Mouse (Mus musculus): Measurements from ENCODE around the gene Ar.

Gene Ar

GRCm38 (mm10) chrX:98148531-98149342, at the start of gene Ar:
TSS of gene Ar (plus strand) at chrX:98148769.
- in situ Hi-C loops (cut with MboI, MseI), result no loop called here

- in situ Hi-C loops (cut with MboI, MseI), result no loop called here
Observed at GRCm38 (mm10) chrX:98149724-98150392, 1.3 kb downstream of the Ar start.

GRCm38 (mm10) chrX:98150393-98151119, 2.0 kb downstream of the Ar start:
- in situ Hi-C loops (cut with MboI, MseI), result no loop called here

GRCm38 (mm10) chrX:98189759-98190158, 41.2 kb downstream of the Ar start:
- in situ Hi-C loops (cut with MboI, MseI), result no loop called here

- in situ Hi-C loops (cut with MboI, MseI), result no loop called here
Observed at GRCm38 (mm10) chrX:98205766-98206165, 57.2 kb downstream of the Ar start.

GRCm38 (mm10) chrX:98207166-98207565, 58.6 kb downstream of the Ar start:
- in situ Hi-C loops (cut with MboI, MseI), result no loop called here

GRCm38 (mm10) chrX:98216103-98216502, 67.5 kb downstream of the Ar start:
- in situ Hi-C loops (cut with MboI, MseI), result no loop called here

GRCm38 (mm10) chrX:98239011-98239410, 90.4 kb downstream of the Ar start:
- in situ Hi-C loops (cut with MboI, MseI), result no loop called here

GRCm38 (mm10) chrX:98245108-98245507, 96.5 kb downstream of the Ar start:
- in situ Hi-C loops (cut with MboI, MseI), result no loop called here

- in situ Hi-C loops (cut with MboI, MseI), result no loop called here
Observed at GRCm38 (mm10) chrX:98248363-98248762, 99.8 kb downstream of the Ar start.

- in situ Hi-C loops (cut with MboI, MseI), result no loop called here
Observed at GRCm38 (mm10) chrX:98259620-98260019, 111.1 kb downstream of the Ar start.

GRCm38 (mm10) chrX:98265755-98266154, 117.2 kb downstream of the Ar start:
- in situ Hi-C loops (cut with MboI, MseI), result no loop called here

- in situ Hi-C loops (cut with MboI, MseI), result no loop called here
Observed at GRCm38 (mm10) chrX:98271361-98271760, 122.8 kb downstream of the Ar start.

GRCm38 (mm10) chrX:98291763-98292162, 143.2 kb downstream of the Ar start:
- in situ Hi-C loops (cut with MboI, MseI), result no loop called here

- in situ Hi-C loops (cut with MboI, MseI), result no loop called here
Observed at GRCm38 (mm10) chrX:98300685-98301084, 152.1 kb downstream of the Ar start.

- in situ Hi-C loops (cut with MboI, MseI), result no loop called here
Observed at GRCm38 (mm10) chrX:98301924-98302323, 153.4 kb downstream of the Ar start.

GRCm38 (mm10) chrX:98315961-98316360, 167.4 kb downstream of the Ar start:
- in situ Hi-C loops (cut with MboI, MseI), result no loop called here

GRCm38 (mm10) chrX:98317483-98317882, 168.9 kb downstream of the Ar start:
- in situ Hi-C loops (cut with MboI, MseI), result no loop called here

GRCm38 (mm10) chrX:98323105-98323504, 174.5 kb downstream of the Ar start:
- in situ Hi-C loops (cut with MboI, MseI), result no loop called here

- in situ Hi-C loops (cut with MboI, MseI), result no loop called here
Observed at GRCm38 (mm10) chrX:98347481-98347880, 198.9 kb downstream of the Ar start.

GRCm38 (mm10) chrX:98348036-98348435, 199.5 kb downstream of the Ar start:
- in situ Hi-C loops (cut with MboI, MseI), result no loop called here
